Mouse (Mus musculus): ENCODE data around the gene Gm47841. TPM values are rescaled to one million over a fixed set of nuclear protein-coding genes. Genes with fewer than 3 reads are reported as not detected.

Gene Gm47841
- total RNA-seq, 2 experiments from 2014 or later, result 0.25 to 0.41 TPM

- intact Hi-C loops (cut with DNase I), result no loop called here
- DNase-seq, result no peak
Measured at GRCm38 (mm10) chr15:101046039-101046526, 1.1 kb downstream of the Gm47841 start.

DNA sequence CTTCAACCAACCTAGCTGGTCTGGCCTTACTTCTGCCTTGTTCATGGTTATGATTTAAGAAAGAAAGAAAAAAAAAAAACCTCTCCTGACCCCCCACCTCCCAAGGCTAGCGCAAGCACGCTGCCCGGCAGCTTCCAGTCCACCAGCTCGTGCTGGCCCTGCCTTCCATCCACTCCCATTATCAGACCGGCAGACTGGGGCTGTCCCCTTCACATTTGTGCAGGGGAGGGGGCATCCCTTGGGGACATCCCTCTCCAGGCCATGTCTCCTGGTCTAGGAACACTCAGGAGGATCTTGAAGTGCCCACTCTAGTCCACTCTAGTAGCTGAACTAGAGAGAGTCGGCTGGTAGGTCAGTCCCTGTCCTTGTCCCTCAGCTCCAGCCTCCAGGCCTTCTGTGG, 2.7 kb downstream of the Gm47841 start:
- DNase-seq, result no peak
- intact Hi-C loops (cut with DNase I), result loop anchor here (5.0 kb wide), 2 partner anchors 207 to 287 kb away; no protein-coding TSS in a partner anchor

DNA sequence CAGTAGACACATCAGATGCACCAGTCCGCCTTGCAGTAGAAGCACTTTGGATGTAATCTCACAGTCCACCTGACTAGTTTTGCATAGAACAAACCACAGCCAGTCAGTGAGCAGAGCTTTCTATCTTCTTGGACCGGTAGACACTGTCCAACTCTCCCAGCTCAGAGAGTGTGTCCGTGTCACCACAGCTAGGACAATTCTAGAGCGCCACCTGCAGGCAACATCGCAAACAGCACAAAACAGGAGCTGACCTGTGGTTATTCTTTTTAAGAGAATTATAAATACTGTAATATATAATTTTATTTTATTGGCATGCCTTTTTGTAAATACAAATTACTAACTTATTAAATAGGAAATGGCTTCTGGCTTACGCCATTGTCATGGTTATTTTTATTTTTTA, 4.6 kb downstream of the Gm47841 start:
- intact Hi-C loops (cut with DNase I), result loop anchor here (5.0 kb wide), 2 partner anchors 205 to 285 kb away; no protein-coding TSS in a partner anchor

DNA sequence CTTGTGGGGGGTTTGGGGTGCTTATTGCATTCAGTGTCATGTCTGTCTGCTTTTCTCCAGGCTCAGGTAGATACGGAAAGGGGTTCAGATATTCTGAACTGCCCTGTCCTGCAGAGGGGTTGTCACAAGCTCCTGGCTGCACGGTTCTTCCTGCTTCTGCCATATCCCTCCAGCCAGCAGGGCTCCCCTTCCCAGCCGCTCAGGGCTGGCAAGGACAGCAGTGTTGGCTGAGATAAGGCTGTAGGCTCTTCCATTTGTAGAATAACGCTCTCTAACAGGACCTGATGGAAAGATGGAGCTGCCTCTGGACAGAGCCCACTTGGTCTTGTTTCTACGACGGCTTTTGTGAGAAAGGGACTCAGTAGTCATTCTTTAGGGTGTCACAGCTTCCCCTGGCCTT, 5.2 kb downstream of the Gm47841 start:
- intact Hi-C loops (cut with DNase I), result loop anchor here (5.0 kb wide), 2 partner anchors 205 to 285 kb away; no protein-coding TSS in a partner anchor
- no peak for DNase-seq

More for the DNA sequence above, 4.6 kb downstream of the Gm47841 start:
- peak; percentile 59 to 80 for DNase-seq

GRCm38 (mm10) chr15:101039651-101040050, 7.5 kb downstream of the Gm47841 start:
- intact Hi-C loops (cut with DNase I), result loop anchor here (5.0 kb wide), 2 partner anchors 202 to 282 kb away; no protein-coding TSS in a partner anchor

GRCm38 (mm10) chr15:101028960-101029359, 18.2 kb downstream of the Gm47841 start:
- no peak for DNase-seq
- intact Hi-C loops (cut with DNase I), result no loop called here

More at GRCm38 (mm10) chr15:101039651-101040050, 7.5 kb downstream of the Gm47841 start:
- peak in 1 of 2 experiments; percentile 28 for DNase-seq

DNA sequence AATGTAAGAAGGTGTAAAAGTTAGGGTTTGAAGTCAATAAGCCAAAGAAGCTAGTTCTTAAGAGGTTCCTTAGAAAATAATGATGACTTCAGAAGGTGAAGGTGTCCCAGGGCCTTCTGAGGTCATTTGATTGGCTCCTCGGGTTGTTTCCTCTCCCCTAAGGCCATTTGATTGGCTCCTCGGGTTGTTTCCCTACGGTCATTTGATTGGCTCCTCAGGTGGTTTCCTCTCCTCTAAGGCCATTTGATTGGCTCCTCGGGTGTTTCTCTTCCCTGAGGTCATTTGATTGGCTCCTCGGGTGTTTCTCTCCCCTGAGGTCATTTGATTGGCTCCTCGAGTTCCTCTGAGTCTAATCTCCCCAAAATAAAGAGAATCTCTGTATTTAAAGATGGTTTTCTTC, 35.8 kb downstream of the Gm47841 start:
- intact Hi-C loops (cut with DNase I), result no loop called here
- DNase-seq, result no peak

DNA sequence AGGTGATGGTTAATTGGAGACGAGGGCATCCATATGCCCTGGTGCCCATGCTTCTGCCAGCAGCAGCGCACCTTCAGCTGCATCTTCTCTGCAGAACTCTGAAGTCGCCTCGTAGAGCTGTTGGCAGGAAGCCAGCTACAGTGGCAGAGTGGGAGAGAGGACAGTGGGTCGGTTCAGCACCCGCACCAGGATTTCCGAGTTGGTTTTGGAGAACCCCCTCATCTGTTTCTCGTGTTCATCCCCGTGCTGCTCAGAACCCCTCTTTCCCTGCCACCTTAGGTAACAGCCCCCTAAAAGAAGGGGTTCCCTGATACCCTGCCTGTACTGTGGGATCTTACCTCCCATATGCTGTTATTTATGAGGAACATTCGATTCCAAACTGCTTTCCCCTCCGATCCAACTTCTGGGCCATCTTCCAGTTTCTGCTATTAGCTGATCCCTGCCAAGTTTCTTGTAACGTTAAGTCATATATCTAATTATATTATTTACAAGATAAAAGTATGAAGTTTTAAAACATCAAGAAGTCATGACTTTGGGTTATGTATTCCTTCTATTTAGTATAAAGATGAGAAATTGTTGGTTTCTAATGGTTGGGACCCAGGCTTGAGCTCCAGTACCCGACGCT, 38.7 kb downstream of the Gm47841 start:
- intact Hi-C loops (cut with DNase I), result no loop called here
- DNase-seq, result no peak

GRCm38 (mm10) chr15:101007236-101007635, 40.0 kb downstream of the Gm47841 start:
- no peak for DNase-seq
- intact Hi-C loops (cut with DNase I), result no loop called here

DNA sequence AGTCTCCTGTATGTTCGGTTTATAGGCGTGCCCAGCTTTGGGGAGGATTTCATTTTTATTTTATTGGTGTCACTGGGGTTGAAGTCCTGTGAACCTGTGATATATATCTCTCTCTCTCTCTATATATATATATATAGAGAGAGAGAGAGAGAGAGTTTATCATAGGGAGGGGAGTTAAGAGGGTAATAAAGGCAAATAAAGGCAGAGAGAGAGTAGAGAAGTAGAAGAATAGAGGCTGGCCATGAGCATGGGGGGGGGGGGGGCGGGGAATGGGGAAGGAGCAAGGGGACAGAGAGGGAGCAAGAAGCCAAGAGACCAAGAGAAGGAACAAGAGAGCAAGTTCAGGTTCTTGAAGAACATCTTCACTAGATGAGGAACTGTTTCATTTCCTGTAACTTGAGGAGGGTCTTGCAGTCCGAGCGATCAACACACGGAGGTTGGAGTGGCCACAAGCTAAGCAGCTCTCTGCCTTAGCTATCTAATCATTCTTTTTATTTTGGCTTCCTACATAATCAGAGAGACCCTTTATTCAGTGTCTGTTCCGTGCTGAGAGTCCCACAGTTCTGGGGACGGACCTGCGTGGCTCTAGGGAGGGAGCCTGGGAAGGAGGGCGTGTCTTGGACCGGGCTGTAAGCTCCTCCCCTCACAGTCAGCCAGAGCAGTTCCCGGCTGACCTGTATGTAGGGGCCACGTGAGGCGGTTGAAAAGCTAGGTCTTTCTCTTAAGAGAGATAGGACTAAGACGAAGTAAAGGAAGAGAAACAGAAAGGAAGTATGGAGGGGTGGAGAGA, 40.8 kb downstream of the Gm47841 start:
- peak; percentile 39 to 55 for DNase-seq
- intact Hi-C loops (cut with DNase I), result no loop called here

GRCm38 (mm10) chr15:101005717-101006116, 41.5 kb downstream of the Gm47841 start:
- intact Hi-C loops (cut with DNase I), result no loop called here
- DNase-seq, result no peak

DNA sequence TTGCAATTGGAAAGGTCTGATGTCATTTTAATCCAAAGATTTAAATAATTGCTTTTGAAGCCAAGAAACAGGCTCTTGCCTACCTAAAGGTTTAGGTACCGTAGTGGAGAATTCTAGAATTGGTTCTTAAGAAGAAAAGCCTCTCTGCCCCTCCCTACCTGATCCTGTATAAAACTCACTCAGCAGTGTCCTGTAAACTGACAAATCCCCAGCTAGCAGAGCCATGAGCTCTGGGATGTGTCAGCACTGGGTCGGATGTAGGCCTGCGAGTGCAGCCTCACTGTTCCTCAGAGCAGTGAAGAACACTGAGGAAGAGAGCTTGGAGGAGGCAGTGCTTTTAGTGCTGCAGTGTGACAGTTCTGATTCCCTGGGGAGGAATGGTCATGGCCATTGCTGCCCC, 42.7 kb downstream of the Gm47841 start:
- intact Hi-C loops (cut with DNase I), result no loop called here

GRCm38 (mm10) chr15:101002466-101002865, 44.7 kb downstream of the Gm47841 start:
- intact Hi-C loops (cut with DNase I), result no loop called here
- DNase-seq, result no peak

More for the DNA sequence above, 42.7 kb downstream of the Gm47841 start:
- no peak for DNase-seq

DNA sequence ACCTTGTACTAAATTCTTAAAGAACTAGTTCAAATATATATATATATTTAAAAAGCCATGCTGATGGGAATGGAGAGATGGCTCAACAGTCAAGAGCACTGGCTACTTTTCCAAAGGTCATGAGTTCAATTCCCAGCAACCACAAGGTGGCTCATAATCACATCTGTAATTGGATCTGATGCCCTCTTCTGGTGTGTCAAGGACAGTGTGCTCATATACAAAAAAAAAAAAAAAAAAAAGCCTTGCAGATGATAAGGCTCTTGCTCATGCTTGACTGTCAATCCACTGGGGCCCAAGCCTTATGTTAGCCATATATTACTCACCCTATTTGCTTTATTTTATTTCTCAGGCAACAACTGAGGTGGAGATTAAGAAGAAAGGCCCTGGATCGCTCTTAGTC, 45.5 kb downstream of the Gm47841 start:
- DNase-seq, result no peak
- intact Hi-C loops (cut with DNase I), result no loop called here

GRCm38 (mm10) chr15:100997090-100997489, 50.1 kb downstream of the Gm47841 start:
- peak; percentile 44 to 58 for DNase-seq

More at GRCm38 (mm10) chr15:100997090-100997489, 50.1 kb downstream of the Gm47841 start:
- intact Hi-C loops (cut with DNase I), result loop anchor here (5.0 kb wide), 2 partner anchors 155 to 240 kb away; no protein-coding TSS in a partner anchor

Other genes starting within 250 kb of the Gm47841 start
- gene Scn8a, start 177.5 kb downstream of the Gm47841 start, total RNA-seq (2021), result under 1 TPM; 0.35 to 0.72 TPM
- gene Fignl2, start 31.2 kb upstream of the Gm47841 start, total RNA-seq (2021), result 1 to 10 TPM; 3.5 to 3.9 TPM
- not detected for gene Ankrd33, start 68.4 kb upstream of the Gm47841 start, total RNA-seq (2021)
- gene Acvrl1, start 81.1 kb upstream of the Gm47841 start, total RNA-seq (2021), result 10 to 100 TPM; 27.1 to 36.6 TPM
- 10 to 100 TPM; 18.7 to 20.9 TPM for gene Acvr1b, start 126.7 kb upstream of the Gm47841 start, total RNA-seq (2021)
- 10 to 100 TPM; 14.9 to 18.0 TPM for gene Grasp, start 176.8 kb upstream of the Gm47841 start, total RNA-seq (2021)
- 10 to 100 TPM; 16.8 to 20.4 TPM for gene Nr4a1, start 206.9 kb upstream of the Gm47841 start, total RNA-seq (2021)
- gene Atg101, start 236.9 kb upstream of the Gm47841 start, total RNA-seq (2021), result 10 to 100 TPM; 24.1 to 28.2 TPM
- 1 to 10 TPM; 2.3 to 3.6 TPM for gene 6030408B16Rik, start 245.8 kb upstream of the Gm47841 start, total RNA-seq (2021)

All from heart, postnatal 10 days (tissue).